Mouse (Mus musculus) kidney, embryonic 16.5 days (tissue): ENCODE results near the gene P4ha3. TPM values are rescaled to one million over a fixed set of nuclear protein-coding genes. Genes with fewer than 3 reads are reported as not detected.

Experiments used
- ATAC-seq: fragments of 200-750 bp; cut with Nextera tagmentation; 2 replicates; pipeline ENCODE4 v1.8.0; 2017; ENCODE audit warnings: moderate TSS enrichment; ENCODE audit not compliant: low FRiP score, low TSS enrichment
- H3K27ac ChIP-seq: fragments of 300-500 bp; sonication (generic); 2 replicates; pipeline ENCODE4 v1.5.1; 2014; ENCODE audit warnings: low read length
- H3K27me3 ChIP-seq: fragments of 300-500 bp; sonication (generic); 2 replicates; pipeline ENCODE4 v1.6.1; 2014; ENCODE audit warnings: low read length, control low read depth, mixed read lengths; ENCODE audit not compliant: insufficient read depth
- H3K36me3 ChIP-seq: fragments of 300-500 bp; sonication (generic); 2 replicates; pipeline ENCODE4 v1.6.1; 2014; ENCODE audit warnings: low read length, control low read depth, mixed read lengths; ENCODE audit not compliant: insufficient read depth
- H3K4me1 ChIP-seq: fragments of 300-500 bp; sonication (generic); 2 replicates; pipeline ENCODE4 v1.6.1; 2014; ENCODE audit warnings: low read length, control low read depth, mixed read lengths; ENCODE audit not compliant: insufficient read depth
- H3K4me2 ChIP-seq: fragments of 300-500 bp; sonication (generic); replicated peaks from 2 replicates; pipeline ENCODE4 v1.6.1; 2014; ENCODE audit warnings: low read depth, low read length
- H3K4me3 ChIP-seq: fragments of 300-500 bp; sonication (generic); 2 replicates; pipeline ENCODE4 v1.5.1; 2014; ENCODE audit warnings: mild to moderate bottlenecking, low read length
- H3K9ac ChIP-seq: fragments of 300-500 bp; sonication (generic); replicated peaks from 2 replicates; pipeline ENCODE4 v1.6.1; 2014; ENCODE audit warnings: low read length
- H3K9me3 ChIP-seq: fragments of 300-500 bp; sonication (generic); 2 replicates; pipeline ENCODE4 v1.6.1; 2016; ENCODE audit warnings: low read length, control low read depth
- WGBS: fragments of 180-500 bp; shearing (Covaris S2); extraction: QIAGEN DNeasy Blood & Tissue Kit; methylation state at CpG from one replicate; pipeline ENCODE4 v1.1.7; 2014; 5-methylcytosine and 5-hydroxymethylcytosine counted together
- polyA plus RNA-seq: library from polyadenylated mRNA; unstranded; fragments of >200 nt; fragmentation: Nextera tagmentation; extraction: Ambion mirVana; gene quantifications from 2 replicates; pipeline ENCODE4 v1.2.1, GENCODE M21; 2015

The P4ha3 gene
- polyA plus RNA-seq, 1 experiment from 2014 or later, result 7.2 TPM

DNA sequence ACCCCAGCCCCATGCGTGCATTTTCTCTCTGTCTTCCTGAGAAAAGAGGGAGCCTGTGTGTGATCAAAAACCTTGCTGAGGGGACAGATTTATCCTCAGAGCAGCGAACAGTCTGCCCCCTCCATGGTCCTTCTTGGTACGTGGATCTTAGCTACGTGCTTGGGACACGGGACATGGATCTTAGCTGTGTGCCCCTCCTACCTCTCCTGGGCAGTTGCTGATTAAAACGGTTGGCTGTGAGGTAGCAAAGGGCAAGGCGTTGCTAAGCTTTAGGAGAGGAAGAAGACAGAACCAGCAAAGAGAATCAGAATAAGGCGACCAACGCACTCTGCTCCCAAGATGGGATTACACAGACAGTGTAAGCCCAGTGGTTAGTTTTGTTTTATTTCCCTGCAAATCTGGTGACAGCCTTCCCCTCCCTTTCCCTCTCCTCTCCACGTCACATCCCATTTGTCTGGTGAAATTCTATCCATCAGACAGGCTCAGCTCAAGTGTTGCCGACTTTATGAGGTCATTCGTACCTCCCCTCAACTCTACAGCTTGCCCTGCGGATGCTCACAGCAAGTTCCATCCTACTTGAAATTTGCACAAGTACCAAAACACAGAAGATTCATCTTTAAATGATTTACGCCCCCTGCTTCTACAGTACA, 13.7 kb downstream of the P4ha3 start:
- peaks cover 8% of the 10 kb centered on the region for H3K4me1 ChIP-seq
- ATAC-seq, result peak; percentile 82
- no peak overlapping the region for H3K4me3 ChIP-seq
- WGBS, result 35% methylated on average over 14 of the region's 14 CpGs
- H3K9me3 ChIP-seq, result no peaks in the 10 kb centered on the region
- H3K4me2 ChIP-seq, result no peak overlapping the region
- no peaks in the 10 kb centered on the region for H3K36me3 ChIP-seq
- H3K27me3 ChIP-seq, result no peaks in the 10 kb centered on the region
- H3K27ac ChIP-seq, result no peak overlapping the region
- H3K9ac ChIP-seq, result 0 out of 2 replicates have a peak overlapping the region, but pooled peaks have one; percentile 18

DNA sequence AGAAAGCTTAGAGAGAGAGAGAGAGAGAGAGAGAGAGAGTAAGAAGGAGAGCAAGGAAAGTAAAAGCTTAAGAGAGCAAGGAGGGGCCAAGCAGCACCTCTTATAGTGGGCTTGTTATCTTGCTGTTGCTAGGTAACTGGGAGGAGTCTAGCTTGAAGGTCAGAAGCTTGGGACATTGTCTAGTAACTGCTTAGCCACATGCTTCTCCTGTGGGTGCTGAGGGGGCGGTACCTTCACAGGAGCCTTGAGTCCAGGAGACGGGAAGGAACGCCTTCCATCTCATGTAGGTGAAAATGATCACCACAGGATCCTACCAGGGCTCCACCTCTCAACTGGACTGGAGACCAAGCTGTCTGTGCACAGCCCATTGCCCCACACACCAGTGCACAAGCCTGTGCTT, 16.1 kb downstream of the P4ha3 start:
- no peaks in the 10 kb centered on the region for H3K9me3 ChIP-seq
- 73% methylated on average over 3 of the region's 3 CpGs for WGBS
- no peak overlapping the region for H3K4me2 ChIP-seq
- no peak for ATAC-seq
- H3K27ac ChIP-seq, result no peak overlapping the region
- H3K9ac ChIP-seq, result no peak overlapping the region
- H3K4me1 ChIP-seq, result peaks cover 8% of the 10 kb centered on the region
- no peak overlapping the region for H3K4me3 ChIP-seq
- no peaks in the 10 kb centered on the region for H3K27me3 ChIP-seq
- no peaks in the 10 kb centered on the region for H3K36me3 ChIP-seq

DNA sequence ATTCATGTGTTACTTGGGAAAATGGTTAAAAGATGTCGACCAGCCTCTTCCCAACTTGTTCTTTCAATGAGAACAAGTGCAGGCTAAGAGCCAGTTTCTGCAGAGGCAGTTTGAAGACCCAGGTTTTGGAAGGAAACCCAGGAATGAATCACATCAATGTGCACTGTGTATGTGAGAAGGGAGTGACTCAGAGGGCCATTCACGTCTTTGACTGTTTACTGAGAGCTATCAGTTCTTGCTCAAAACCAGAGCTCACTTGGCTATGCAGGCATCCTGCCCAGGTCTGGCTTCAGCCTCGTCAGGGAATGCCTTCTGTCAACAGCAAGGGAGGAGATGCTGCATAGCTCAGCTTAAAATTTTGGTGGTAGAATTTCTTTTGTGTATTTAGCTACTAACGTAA, 17.0 kb downstream of the P4ha3 start:
- Histone ChIP-seq H3K27me3 (no peaks in the 10 kb centered on the region), H3K36me3 (no peaks in the 10 kb centered on the region), H3K9me3 (no peaks in the 10 kb centered on the region), H3K27ac (no peak overlapping the region), H3K9ac (no peak overlapping the region), H3K4me2 (no peak overlapping the region), H3K4me3 (no peak overlapping the region), H3K4me1 (peaks cover 8% of the 10 kb centered on the region)
- ATAC-seq, result no peak
- WGBS, result 69% methylated on average over 4 of the region's 4 CpGs

DNA sequence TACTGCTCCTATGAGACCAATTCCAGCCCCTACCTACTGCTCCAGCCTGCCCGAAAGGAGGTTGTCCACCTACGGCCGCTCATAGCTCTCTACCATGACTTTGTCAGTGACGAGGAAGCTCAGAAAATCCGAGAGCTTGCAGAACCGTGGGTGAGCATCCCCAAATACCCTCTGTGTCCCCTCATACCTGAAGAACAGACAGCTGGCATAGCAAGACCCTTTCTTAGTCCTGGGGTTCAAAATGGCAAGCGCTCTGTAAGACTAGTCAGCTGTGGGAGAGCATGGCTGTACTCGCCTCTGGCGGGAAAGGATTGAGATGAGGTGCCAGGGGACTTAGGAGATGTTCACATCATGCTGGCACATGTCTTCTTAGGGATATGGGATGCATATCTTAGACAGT, 20.6 kb downstream of the P4ha3 start:
- Histone ChIP-seq H3K9ac (no peak overlapping the region), H3K36me3 (no peaks in the 10 kb centered on the region), H3K4me2 (no peak overlapping the region), H3K4me1 (no peaks in the 10 kb centered on the region), H3K9me3 (no peaks in the 10 kb centered on the region), H3K4me3 (no peak overlapping the region), H3K27me3 (no peaks in the 10 kb centered on the region), H3K27ac (no peak overlapping the region)
- no peak for ATAC-seq
- WGBS, result 90% methylated on average over 9 of the region's 9 CpGs

DNA sequence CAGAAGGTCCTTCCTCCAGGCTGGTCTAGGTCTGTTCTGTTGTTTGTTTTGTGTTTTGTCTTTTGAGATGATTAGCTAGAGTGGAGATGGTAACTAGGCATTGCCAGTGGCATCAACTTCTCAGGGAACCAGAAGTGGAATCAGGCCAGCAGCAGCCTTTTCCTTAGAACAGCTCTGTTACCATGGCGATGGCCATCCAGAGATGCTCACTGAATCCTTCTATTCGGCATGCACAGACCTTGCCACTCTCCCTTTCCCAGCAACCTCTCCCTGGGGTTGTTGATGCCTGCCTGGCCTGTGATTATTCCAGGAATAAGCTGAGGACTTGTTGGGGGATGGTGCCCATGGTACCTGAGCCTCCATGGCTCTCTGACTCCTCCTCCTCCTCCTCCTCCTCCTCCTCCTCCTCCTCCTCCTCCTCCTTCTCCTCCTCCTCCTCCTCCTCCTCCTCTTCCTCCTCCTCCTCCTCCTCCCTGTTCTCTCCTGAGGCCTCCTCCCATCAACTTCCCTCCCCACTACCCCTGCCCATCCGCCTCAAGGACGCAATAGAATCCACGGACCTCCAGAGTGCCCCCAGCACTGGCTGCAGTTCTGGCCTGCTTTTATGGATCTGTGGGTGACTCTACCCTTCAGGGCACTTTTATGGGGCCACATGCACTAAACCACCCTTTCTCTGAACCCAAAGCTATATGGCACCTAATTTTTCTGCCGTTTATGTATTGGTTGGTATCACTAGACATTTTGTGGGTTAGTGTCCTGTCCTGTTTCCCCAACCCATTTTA, 22.7 kb downstream of the P4ha3 start:
- Histone ChIP-seq H3K9ac (no peak overlapping the region), H3K36me3 (no peaks in the 10 kb centered on the region), H3K4me1 (no peaks in the 10 kb centered on the region), H3K4me3 (no peak overlapping the region), H3K4me2 (no peak overlapping the region), H3K27ac (no peak overlapping the region), H3K27me3 (no peaks in the 10 kb centered on the region), H3K9me3 (no peaks in the 10 kb centered on the region)
- WGBS, result 65% methylated on average over 6 of the region's 6 CpGs
- no peak for ATAC-seq

DNA sequence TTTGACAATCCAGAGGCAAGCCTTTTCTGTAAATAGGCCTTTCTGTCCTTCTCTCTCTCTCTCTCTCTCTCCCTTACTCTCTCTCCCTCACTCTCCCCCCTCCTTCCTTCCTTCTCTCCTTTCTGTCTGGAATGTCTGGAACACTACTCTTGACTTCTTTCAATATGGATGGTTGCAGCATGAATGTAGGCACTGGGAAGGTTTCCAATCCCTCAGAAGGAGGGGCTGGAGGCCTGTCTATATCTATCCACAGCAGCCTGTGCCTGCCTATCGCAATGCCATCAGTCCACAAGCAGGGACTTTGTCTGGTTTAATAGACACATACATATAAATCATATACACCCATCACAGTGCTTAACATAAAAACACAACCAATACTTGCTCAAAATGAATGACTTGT, 23.9 kb downstream of the P4ha3 start:
- no peaks in the 10 kb centered on the region for H3K36me3 ChIP-seq
- no peaks in the 10 kb centered on the region for H3K9me3 ChIP-seq
- H3K4me2 ChIP-seq, result no peak overlapping the region
- H3K27ac ChIP-seq, result no peak overlapping the region
- no peak for ATAC-seq
- no peaks in the 10 kb centered on the region for H3K4me1 ChIP-seq
- WGBS, result 78% methylated on average over 1 of the region's 1 CpGs
- no peaks in the 10 kb centered on the region for H3K27me3 ChIP-seq
- no peak overlapping the region for H3K9ac ChIP-seq
- H3K4me3 ChIP-seq, result no peak overlapping the region

DNA sequence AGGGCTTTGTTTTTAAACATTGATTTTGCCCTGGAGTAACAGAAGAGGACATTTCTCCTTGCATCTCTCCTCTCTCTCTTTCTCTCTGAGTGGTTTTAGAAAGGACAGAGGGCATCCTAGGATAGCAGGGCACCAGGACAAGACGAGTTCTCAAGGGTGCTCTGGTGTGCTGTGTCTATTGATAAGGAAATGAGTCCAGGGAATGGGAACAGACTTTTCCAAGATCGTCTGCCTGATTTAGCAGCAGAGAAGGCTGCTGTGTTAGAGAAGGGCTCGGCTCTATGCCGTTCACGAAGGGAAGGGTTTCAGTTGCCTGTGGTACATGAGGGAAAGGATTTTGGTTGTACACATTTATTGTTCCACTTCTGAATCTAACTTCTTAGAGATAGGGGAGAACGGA, 24.4 kb downstream of the P4ha3 start:
- no peaks in the 10 kb centered on the region for H3K9me3 ChIP-seq
- ATAC-seq, result no peak
- no peak overlapping the region for H3K4me2 ChIP-seq
- 57% methylated on average over 6 of the region's 6 CpGs for WGBS
- H3K9ac ChIP-seq, result no peak overlapping the region
- no peaks in the 10 kb centered on the region for H3K36me3 ChIP-seq
- H3K4me1 ChIP-seq, result no peaks in the 10 kb centered on the region
- no peak overlapping the region for H3K4me3 ChIP-seq
- no peaks in the 10 kb centered on the region for H3K27me3 ChIP-seq
- H3K27ac ChIP-seq, result no peak overlapping the region

DNA sequence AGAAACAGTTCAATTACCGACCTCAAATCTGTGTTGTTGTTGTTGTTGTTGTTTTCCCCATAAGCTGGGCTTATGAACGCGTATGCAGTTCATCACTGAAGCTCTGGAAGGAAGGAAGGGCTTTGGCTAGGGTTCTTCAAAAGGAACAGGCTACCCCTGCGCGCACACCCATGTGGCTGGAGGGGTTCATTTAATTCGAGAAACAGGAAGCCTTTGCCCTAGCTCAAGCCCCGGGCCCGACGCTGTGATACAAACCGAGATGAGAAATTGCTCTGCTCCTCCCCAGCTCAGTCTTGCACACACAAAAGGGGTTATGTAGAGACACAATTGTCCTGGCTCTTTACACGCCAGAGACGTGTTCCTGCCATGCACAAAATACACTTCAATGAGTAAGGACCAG, 25.0 kb downstream of the P4ha3 start:
- no peak for ATAC-seq
- Histone ChIP-seq H3K27ac (no peak overlapping the region), H3K4me3 (no peak overlapping the region), H3K36me3 (no peaks in the 10 kb centered on the region), H3K9ac (no peak overlapping the region), H3K4me2 (no peak overlapping the region), H3K9me3 (no peaks in the 10 kb centered on the region), H3K27me3 (no peaks in the 10 kb centered on the region), H3K4me1 (no peaks in the 10 kb centered on the region)
- WGBS, result 79% methylated on average over 12 of the region's 12 CpGs

DNA sequence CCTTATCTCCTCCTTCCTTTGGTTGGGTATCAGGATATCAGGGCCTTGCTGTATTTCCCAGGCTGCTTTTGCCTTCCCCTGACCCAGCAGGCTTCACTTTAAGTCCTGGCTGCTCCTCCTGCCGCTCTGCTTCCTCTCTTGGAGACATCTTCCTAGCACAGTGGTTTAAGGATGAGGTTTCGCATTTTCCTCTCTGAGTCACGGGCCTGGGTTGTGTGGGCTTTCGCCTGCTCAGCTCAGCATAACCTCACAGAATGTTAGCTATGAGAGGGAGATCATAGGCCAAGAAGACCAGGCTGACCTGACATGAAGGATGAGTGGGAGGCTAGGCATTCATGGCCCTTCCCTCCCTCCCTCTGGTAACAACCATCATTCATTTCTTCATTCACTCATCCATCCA, 27.4 kb downstream of the P4ha3 start:
- H3K4me2 ChIP-seq, result no peak overlapping the region
- no peaks in the 10 kb centered on the region for H3K9me3 ChIP-seq
- H3K4me3 ChIP-seq, result no peak overlapping the region
- H3K4me1 ChIP-seq, result no peaks in the 10 kb centered on the region
- ATAC-seq, result no peak
- H3K36me3 ChIP-seq, result no peaks in the 10 kb centered on the region
- no peak overlapping the region for H3K9ac ChIP-seq
- H3K27ac ChIP-seq, result no peak overlapping the region
- WGBS, result 80% methylated on average over 4 of the region's 4 CpGs
- no peaks in the 10 kb centered on the region for H3K27me3 ChIP-seq

DNA sequence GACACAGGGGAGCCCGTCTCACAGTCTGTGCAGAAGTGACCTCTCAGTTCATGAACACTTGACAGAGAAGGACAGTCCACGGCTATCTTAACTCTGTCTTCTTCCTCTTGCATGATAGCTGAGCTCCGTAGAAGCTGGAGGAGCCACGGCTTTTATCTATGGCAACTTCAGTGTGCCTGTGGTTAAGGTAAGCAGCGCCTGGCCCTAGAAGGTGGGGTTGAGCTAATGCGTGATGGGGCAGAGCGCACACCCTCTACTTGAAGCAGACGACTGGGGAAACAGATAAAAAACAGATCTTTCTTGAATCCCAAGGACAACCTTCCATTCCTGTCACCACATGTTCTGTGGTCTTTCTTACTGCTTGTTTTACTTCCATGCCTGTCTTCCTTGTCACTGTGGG, 31.6 kb downstream of the P4ha3 start:
- Histone ChIP-seq H3K4me1 (no peaks in the 10 kb centered on the region), H3K4me2 (no peak overlapping the region), H3K36me3 (no peaks in the 10 kb centered on the region), H3K9me3 (no peaks in the 10 kb centered on the region), H3K27me3 (no peaks in the 10 kb centered on the region), H3K27ac (no peak overlapping the region), H3K4me3 (no peak overlapping the region), H3K9ac (no peak overlapping the region)
- no peak for ATAC-seq
- WGBS, result 92% methylated on average over 8 of the region's 8 CpGs
